Mouse (Mus musculus) spleen, postnatal 4 days (tissue): ENCODE results near the gene Kcnj14.
A peak's percentile ranks its signal among the peaks of the same experiment; 100 is the strongest.

ENCODE experiments used
- DNase-seq, 2 experiments: peaks; one replicate each; pipeline ENCODE4 v3.0.0; 2022; ENCODE audit warnings: low spot score in 2 of 2

Kcnj14 gene

DNA sequence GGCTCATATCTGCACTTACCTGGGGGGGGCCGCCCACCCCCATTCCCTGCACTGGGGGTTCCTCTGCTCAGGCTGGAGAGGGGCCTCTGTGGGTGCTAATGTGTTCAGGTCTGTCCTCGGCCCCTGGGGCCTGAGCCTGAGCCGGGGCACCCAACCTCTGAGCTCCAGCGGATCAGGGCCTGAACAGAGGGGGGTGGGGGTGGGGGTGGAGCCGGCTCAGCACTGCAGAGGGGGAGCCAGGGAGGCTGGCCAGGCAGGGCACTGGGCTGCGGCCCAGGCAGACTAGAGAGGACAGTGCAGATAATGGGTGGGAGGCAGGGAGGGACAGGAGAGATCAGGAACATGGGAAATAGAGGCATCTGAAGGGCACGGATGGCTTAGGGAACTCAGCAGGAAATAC lies at the start of gene Kcnj14:
Gene Kcnj14 (minus strand): TSS at position 185 of the 400 bp plus-strand sequence.
- DNase-seq: no peak

DNA sequence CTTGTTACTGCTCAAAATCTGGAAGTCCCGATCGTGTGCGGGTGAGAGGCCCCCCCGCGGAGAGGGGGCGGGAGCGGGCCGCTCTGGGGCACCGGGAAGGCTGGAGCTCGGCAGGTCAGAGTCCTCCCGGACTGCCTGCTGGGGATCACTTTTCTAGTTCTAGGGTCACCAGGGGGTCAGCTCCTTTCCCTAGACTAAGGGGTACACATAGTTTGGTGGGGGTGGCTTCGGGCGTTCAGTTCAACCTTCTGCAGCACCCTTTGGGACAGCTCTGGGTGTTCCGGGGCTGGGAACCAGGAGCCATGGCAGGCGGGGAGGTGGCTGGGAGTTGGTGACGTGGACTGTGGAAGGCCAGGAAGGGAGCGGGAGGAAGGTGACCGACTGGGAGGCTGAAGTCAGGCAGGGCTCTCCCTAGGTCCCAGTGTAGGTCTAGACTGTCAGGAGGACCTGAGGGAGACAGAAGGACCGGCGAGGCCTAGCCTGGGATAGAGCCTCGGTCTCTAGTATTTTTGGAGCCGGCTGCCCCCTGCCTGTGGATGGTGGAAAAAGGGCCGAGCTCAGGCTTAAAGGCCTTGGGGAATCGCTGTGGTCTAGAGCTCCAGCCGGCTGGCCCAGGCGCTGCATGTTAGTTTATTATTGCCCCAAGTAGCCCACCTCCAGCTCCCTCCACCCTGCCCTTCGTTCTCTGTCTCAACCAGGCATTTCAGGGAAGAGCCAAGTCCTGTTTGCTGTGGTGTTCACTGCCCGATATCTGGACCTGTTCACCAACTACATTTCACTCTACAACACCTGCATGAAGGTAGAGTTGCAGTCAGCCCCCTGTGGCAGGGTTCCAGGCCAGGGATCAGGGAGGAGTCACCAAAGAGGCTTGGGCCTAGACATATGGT lies 48.7 kb upstream of the Kcnj14 start:
- DNase-seq: peak; percentile 65 to 86

DNA sequence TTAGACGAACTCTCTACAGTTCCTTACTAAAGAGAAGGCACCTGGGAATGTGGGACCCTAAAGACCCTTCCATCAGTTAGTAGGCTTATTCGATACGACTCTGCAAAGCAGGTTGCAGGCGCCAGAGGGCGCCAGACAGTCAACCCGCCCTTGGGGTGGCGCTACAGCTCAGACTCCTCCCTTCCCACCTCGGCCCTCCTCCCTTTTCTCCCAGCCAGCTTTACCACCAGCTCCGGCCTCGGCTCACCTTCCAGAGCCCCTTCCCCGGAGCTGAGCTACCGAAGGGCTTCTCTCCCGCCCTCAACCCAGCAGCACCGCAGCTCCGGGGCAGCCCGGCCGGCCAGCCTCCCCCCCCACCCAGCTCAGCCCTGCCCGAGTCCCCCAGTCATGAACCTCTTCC lies 48.0 kb upstream of the Kcnj14 start, which contains the start of gene Kdelr1:
Gene Kdelr1 (plus strand): TSS at position 149 of the 400 bp plus-strand sequence.
- DNase-seq: peak; percentile 89 to 96

DNA sequence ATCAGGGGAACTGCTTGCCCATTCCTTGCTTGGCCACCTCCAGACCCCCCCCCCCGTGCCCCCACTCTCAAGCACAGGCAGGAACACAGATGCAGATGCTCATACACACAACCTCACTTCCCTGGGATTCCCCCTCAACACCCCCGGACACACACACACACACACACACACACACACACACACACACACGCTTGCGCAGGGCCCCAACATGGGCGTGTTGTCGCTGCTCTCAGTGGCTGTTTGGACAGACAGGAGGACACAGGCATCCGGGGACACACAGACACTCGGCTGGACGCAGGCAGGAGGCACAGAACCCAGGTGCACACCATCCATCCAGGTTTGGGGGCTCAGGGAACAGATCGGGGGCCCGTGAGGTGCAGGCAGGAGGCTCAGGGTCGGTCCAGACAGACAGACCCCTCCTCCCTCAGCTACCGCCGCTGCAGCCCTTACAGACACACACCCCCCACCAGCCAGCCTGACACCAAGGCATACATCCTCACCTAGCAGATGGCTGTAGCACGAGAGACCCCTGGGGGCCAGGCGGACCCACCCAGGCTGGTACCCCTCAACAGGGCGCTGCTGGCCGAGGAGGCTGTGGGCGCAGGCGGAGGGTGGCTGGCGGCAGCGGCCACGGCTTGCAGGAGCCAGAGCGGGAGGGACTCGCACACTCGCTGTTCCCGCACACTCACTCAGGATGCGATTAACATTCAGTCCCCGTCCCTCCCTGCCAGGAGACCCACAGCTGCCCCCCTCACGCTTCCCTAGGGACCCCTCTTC lies 45.9 kb upstream of the Kcnj14 start:
- DNase-seq: no peak

DNA sequence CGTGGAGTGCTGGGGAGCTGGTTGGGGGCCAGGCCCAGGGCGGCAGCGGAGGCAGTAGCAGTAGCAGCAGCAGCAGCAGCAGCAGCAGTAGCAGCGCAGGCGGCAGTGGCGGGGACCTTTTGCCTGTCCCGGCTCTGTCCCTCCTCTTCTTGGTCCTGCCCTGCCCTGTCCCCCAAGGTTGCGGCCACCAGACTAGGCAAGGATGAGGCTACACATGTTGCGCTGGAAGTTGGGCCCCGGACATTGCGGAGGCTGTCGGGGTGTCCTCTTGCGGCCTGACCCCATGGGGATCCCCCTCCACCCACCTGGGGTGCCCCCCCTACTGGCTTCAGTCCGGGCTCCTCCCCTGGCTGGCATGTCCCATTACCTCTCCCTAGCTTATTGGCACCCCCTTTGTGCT lies 45.2 kb upstream of the Kcnj14 start:
- DNase-seq: no peak

DNA sequence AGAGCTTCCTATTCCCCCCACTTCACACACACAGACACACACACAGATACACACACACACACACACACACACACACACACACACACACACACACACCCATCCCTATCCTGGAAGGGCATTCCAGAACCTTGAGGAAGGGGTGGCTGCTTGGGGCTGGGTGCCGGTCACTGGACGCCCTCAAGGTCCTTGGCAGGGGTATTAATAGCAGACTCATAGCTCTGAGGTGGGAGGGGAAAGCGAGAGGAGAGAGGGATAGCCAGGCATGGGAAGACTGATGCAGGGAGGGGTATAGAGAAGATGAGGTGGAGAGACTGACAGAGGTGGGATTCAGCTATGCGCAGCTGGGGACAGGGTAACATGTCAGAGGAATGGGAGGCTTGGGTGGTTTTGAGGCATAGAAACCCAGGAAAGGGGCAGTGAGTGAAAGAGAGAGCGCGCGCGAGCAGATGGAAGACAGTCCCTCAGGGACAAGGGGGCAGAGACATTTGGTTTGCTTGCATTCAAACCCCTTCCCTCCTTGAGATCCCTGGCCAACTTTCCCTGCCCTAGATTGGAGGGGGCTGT lies 44.6 kb upstream of the Kcnj14 start:
- DNase-seq: no peak

DNA sequence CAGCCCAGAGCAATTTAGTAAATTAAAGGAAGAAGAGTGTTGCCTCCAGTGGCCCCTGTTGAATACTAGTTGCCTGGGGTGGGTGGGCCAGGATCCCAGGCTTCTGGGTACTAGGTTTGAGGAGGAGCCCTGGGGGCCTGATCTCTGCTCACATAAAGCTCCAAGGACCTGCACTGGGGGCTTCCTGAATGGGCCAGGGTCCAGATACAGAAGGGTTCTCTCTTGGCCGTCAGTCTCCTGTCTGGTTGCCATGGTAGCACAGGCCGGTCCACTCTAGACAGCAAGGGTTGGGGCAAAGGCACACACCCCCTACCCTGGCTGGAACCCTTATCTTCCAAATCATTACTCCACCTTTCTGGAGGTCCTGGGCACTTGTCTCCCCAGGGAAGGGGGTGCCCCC lies 43.3 kb upstream of the Kcnj14 start:
- no peak for DNase-seq

DNA sequence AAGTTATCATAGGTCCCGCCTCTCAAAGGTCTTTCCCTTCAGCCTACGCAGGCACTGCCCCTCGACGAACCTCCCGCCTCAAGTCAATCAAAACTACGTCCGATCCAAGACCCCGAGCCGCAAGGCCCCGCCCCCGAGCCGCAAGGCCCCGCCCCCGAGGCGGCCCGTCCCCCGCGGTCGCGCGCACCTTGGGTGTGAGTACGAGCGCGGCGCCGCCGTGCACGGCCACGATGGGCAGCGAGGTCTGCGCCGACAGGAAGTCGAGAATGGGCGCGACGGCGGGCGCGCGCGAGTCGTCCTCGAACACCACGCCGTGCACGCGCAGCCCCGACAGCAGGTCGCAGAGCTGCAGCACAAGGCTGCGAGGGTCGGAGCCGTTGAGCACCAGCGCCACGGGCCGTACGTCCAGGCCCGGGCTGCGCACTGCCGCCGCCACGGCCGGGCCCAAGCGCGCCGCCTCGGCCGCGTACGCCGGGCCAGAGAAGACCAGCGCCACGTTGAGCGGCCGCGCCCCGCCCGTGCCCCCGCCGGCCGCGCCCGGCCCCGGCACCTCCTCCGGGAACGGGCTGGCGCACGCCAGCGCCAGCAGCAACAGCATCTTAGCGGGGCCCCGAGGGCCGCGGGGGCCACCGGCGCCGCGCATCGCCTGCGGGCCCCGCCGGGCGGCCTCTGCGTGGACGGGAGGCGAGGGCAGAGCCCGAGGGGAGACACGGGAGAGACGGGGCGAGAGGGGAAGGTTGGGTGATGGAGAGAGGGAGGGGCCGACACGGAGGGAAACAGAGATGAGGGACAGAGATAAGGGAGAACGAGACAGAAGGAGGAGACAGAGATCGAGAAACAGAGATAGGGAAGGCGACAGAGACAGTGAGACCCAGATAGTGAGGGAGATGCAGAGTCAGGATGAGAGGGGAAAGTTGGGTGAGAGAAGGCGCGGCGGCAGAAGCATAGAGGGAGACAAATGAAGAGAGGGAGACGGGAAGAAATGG lies 41.6 kb upstream of the Kcnj14 start:
- peak; percentile 86 to 92 for DNase-seq

DNA sequence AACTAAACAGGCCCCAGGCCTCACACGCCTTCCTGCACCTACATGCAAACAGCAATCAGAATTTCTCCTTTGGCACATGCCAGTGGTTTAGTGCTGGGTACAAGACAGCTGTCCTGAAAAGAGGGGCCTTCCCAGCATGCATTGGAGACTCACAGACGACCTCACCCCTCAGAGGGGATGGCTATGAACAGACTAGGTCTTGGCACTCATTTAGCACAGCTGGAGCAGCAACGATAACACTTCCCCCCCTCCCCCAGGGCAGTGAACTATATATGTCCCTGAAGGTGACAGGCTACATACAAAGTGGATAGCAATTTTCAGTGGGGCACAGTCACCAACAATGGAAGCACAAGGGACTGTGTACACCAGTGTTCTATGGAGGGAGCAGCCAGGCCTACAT lies 39.9 kb upstream of the Kcnj14 start:
- no peak for DNase-seq

DNA sequence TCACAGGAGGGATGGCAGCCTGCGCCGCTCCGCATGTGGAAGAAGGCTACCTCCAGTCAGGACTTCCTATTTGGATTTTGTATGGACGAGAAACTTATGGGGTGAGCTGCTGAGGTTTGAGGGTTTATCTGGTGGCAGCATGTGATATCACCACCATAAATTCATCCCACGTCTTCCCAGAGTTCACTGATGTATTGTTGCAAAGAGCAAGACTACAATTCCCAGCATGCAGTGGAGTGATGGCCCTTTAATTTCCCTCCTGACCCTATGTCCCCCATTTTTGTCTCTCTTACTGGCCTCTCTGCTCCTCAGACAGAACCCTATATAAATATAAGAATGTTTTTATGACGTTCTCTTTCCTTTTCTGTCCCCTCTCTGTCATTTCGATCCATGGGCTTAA lies 38.2 kb upstream of the Kcnj14 start:
- no peak for DNase-seq

DNA sequence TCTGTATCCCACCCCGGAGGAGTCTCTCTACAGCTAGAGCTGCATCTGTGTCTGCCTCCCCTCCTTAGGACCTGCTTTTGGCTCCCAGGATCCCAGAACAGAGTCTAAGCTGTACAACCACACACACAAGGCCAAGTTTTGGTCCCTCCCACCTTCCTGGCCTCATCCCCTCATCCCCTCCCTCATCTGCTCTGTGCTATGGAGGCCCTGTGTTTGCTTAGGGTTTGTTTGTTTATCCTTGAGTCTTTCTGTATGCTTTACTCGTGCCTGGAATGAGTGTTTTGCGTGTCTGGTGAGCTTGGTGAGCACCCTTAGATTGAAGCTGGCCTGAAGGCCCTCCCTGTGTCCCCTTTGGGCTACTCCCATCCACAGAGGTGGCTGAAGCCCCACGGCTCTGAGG lies 34.4 kb upstream of the Kcnj14 start:
- DNase-seq: no peak

DNA sequence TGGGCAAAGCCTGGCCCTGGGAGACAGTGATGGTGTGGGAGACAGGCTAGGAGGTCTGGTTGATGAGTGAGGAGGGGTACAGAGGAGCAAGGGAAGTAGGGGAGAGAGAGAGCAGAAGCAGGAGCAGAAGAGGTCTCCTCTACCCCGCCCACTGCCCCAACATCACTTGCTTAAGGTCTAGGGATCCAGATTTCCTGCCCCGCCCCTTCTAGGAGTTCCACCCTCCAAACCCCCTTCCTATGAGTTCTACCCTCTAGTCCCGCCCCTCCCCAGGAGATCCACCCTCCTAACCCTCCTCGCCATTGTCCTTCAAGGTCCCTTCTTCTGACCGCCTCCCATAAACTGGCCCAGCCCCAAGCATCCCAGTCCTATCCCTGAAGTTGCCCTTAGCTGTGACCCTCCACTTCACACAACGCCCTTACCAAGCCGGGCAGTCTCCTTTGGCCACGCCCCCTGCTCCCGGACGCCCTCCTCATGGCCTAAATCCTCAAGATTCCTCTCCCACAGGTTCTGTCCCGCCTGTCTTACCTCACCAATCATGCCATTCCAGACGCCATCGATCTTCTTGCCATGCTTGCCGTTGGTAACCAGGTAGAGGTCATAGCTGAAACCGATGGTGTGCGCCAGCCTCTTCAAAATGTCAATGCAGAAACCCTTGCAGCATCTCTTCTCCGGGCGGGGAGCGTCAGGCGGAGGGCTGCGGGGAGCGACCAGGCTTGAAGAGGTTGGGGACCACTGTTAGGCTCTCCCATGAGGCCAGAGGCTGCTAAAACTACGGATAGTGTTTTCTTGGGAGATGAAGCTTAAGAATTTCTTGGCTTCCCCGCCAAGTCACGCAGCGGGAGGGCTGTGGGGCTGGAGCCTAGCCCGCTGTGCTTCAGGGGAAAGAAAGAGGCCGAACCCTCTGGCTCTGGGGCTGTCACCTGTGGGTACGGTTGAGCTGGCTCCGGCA lies 32.6 kb upstream of the Kcnj14 start:
- DNase-seq: no peak

DNA sequence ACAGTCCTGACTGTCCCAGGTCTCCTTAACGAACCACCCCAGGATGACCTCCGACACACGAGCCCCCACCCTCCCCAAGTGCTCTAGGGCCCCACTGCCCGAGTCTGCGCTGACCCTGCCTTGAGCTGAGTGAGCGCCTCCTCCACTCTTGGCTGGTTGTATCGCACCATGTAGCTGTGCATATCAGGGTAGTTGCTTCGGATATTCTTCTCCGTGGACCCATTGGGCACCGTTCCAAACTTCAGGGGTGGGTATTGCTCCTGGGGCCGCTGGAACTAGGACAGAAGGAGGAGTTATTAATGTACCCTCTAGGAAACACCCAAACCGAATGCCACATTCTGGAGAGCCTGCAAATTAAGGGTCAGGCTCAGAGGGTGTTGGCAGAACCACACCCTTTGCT lies 28.5 kb upstream of the Kcnj14 start:
- DNase-seq: no peak

DNA sequence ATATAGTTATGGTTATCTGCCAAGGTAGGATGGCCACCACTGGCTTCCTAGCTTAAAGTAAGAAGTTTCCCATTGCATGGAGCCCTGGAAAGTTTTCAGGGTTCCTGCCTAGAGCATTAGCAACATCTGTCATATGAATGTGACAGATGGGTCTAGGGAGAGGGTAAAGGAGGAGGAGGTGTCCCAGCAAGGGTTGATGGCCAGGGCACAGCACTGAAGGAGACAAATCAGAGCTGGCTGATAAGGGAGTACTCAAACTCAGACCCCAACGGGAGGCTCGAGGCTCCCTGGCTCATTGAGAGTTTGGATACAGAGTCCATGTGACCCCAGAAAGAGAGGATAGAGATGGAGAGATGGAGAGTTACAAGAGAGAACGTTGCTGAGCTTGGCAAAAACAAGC lies 26.1 kb upstream of the Kcnj14 start:
- DNase-seq: no peak

DNA sequence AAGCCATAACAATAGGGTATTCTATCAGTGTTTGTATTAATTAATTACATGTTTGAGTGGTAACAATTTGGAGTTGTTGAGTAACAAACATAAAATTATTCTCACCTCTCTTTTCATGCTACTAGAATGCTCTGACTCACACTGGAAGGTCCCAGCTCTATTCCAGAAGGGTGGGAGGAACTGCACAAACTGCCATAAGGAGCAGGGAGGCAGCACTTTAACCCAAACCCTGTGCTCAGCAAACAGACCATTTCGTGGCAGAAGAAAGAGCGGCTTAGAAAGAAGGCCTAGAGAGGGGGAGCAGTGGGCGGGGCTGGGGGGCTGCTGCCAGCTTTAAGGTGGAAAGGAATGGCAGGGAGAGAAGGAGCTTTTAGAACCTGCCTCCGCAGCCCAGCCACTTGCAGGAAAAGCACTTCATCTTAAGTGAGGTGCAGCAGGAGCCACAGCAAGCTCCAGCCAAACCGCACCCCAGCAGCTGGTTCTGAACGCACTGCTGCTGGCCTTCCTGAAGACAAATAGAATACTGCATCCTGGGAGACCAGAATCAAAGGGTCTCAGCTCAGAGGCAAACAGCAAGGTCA lies 24.0 kb upstream of the Kcnj14 start:
- no peak for DNase-seq

DNA sequence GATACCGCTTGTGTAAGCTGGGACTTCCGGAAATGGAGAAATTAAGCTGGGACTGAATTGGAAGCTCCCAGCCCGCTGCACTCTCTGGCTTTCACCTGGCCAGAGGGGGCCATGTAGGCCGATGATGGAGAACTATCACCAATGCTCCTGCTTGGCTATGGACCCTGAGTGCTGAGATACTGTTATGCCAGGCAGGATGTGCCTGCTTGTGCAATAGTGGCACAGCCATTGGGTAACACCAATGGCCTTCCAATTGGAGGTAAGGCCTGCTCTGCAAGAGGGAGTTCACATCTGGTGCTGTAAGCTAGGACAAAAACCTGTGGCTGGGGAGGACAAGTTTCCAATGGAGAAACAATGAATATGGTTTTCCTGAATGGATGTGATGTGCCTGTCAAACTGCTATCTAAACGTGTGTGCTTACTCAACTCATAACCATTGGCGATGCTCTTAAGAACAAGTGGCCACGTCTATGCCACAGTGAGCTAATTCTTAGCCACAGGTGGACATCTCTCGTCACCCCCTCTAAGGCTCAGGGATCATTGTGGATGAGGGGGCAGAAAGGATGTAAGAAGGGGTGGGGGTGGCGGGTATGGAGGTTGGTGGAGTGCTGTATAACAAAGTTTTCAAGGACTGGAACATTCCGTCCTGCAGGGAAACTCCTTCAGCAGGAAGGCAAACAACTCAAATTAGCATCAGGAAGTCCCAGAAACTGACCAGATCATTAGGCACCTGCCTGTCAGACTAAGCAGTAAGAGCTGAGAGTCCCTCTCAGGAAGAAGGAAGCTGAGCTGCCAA lies 18.6 kb upstream of the Kcnj14 start:
- no peak for DNase-seq

DNA sequence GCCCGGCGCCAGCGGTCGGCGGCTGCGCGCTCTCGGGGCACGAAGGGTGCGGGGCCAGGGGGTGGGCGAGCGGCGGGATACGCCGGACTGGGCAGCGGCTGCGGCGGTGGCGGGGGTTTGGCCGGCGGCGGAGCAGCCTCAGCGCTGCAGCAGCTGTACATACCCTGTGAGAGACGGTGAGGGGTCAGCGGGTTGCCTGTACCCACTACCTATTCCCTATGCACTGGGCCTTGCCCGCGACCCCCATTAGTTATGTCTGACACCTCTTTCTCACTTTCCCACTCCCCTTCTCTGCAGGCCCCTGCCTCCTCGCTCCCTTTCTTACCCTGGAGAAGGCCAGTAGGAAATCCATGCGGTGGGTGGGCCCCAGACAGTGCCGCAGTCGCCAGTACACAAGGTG lies 9.3 kb upstream of the Kcnj14 start:
- DNase-seq: no peak

DNA sequence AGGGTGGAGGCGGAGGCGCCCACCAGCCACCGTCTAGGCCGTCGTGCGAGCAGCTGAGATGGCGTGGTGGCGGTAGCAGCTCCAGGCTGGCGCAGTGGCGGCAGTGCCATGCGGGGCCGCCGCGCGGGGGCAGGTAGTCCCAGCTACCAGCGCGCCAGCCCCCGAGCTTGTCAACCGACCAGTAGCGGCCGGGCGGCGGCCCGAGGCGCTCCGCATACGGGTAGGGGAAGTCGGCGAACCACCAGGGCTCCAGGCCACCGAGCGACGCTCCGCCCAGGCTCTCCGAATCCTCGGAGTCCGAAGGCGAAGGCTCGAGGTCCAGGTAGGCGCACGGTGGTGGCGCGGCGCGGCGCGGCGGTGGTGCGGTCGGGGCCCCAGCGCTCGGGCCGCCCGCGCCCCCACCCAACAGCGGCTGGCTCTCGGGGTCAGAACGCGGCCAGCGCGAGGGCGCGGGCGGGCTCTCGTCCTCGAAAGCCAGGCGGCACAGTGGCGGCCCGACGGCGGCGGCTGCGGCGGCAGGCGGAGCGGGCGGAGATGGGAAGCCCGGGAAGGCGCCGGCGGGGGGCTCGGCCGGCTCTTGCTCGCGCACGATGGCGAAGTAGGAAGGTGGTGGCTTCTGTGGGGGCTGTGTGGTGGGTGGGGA lies 8.7 kb upstream of the Kcnj14 start:
- no peak for DNase-seq

DNA sequence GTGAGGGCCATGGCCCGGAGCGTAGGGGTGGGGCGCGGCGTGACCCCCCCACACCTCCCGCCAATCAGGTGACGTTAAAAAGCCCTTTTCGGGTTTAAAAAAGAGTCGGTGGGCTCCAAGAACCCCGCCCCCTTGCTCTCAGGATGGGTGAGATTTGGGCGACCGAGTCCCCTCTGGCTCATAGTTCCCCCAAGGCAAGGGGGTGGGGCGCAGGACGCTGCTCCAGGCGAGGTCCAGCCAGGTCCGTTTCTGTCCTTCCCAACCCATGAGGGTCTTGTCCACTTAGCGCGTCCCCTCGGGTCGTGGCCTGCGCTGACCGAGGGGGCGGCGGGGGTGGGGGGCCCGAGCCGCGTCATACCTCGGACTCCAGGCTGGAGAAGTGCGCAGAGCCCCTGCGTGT lies 7.8 kb upstream of the Kcnj14 start:
- DNase-seq: no peak
